Mouse (Mus musculus) embryo, embryonic 9.5 days (tissue): ENCODE results near the gene Myocos.
"Not testable (repeated sequence)": the region's sequence is repeated elsewhere in the genome, so short reads cannot be mapped to it uniquely, and the experiment has no call there.

ENCODE experiments used
- DNase-seq: peaks from one replicate; pipeline ENCODE4 v3.0.0-alpha.2; 2017; ENCODE audit errors: extremely low spot score

Gene Myocos

GRCm38 (mm10) chr1:162658119-162658518 is at the start of gene Myocos:
Gene Myocos, minus strand, starts transcription at chr1:162658219.
- DNase-seq: no peak

- no peak for DNase-seq
These were observed 42.5 kb upstream of the Myocos start for GRCm38 (mm10) chr1:162700389-162701066.

GRCm38 (mm10) chr1:162697866-162698265 is 39.8 kb upstream of the Myocos start:
- no peak for DNase-seq

- DNase-seq: no peak
These were observed 35.7 kb upstream of the Myocos start for GRCm38 (mm10) chr1:162693721-162694120.

- no peak for DNase-seq
These were observed 7.6 kb upstream of the Myocos start for GRCm38 (mm10) chr1:162665486-162666174.

- DNase-seq: peak; percentile 83
These were observed 6.9 kb upstream of the Myocos start for GRCm38 (mm10) chr1:162664826-162665475.

GRCm38 (mm10) chr1:162660276-162660860 is 2.3 kb upstream of the Myocos start:
- no peak for DNase-seq

- no peak for DNase-seq
These were observed 9.6 kb downstream of the Myocos start for GRCm38 (mm10) chr1:162648416-162648815.

GRCm38 (mm10) chr1:162646083-162646686 is 11.8 kb downstream of the Myocos start:
- DNase-seq: no peak

- no peak for DNase-seq
These were observed 14.3 kb downstream of the Myocos start for GRCm38 (mm10) chr1:162643752-162644151.

GRCm38 (mm10) chr1:162642591-162642990 is 15.4 kb downstream of the Myocos start:
- DNase-seq: no peak

GRCm38 (mm10) chr1:162639861-162640260 is 18.2 kb downstream of the Myocos start:
- no peak for DNase-seq

GRCm38 (mm10) chr1:162639051-162639750 is 18.8 kb downstream of the Myocos start, which contains the start of gene Myoc:
Gene Myoc, plus strand, starts transcription at chr1:162639155.
- DNase-seq: no peak

GRCm38 (mm10) chr1:162638535-162638934 is 19.5 kb downstream of the Myocos start:
- DNase-seq: no peak

- DNase-seq: no peak
These were observed 21.5 kb downstream of the Myocos start for GRCm38 (mm10) chr1:162636516-162636915.

- DNase-seq: not testable (repeated sequence)
These were observed 22.6 kb downstream of the Myocos start for GRCm38 (mm10) chr1:162635291-162635931.

GRCm38 (mm10) chr1:162628326-162628725 is 29.7 kb downstream of the Myocos start:
- not testable (repeated sequence) for DNase-seq

GRCm38 (mm10) chr1:162627821-162628220 is 30.2 kb downstream of the Myocos start:
- not testable (repeated sequence) for DNase-seq

GRCm38 (mm10) chr1:162625229-162625628 is 32.8 kb downstream of the Myocos start:
- no peak for DNase-seq

- DNase-seq: no peak
These were observed 34.1 kb downstream of the Myocos start for GRCm38 (mm10) chr1:162623895-162624294.

GRCm38 (mm10) chr1:162620487-162620886 is 37.5 kb downstream of the Myocos start:
- no peak for DNase-seq
